Mouse (Mus musculus): ENCODE results near the gene Rfx1.

DNA sequence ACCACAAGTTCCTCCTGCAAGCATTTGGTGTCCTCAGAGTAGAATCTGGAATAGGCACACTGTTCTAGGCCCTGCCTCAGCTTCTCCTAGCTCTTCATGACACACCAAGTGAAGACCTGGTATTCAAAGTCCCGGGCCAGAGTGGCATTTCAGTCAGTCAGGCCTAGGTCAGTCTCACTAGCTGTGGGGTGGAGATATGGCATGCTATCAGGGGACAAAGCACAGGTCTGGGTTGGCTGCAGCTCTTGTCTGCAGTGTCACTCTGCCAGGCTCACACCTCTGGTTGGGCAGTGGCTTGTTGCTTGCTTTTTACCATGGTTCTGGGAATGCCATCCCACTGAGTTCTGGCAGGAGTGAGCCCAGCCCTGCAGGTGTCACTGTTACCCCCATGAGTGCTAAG lies 9.8 kb downstream of the Rfx1 start:
- TF ChIP-seq CTCF (IDR thresholded peaks at IDR 0.05; ENCODE audit: borderline replicate concordance, insufficient read depth, low read length) (no peak), POLR2A (IDR thresholded peaks at IDR 0.05; ENCODE audit: low read depth, low read length) (no peak)

Measured in embryonic fibroblast, embryonic 13.5 days (primary cell).